Mouse (Mus musculus): ENCODE results near the gene Tcf7.

Tcf7 gene

GRCm38 (mm10) chr11:52264871-52265270 is 17.9 kb downstream of the Tcf7 start:
- DNase-seq = no peak

- no peak for DNase-seq
Observed at GRCm38 (mm10) chr11:52262338-52262737, 20.5 kb downstream of the Tcf7 start.

- DNase-seq = peak; percentile 38
Observed at GRCm38 (mm10) chr11:52261937-52262336, 20.9 kb downstream of the Tcf7 start.

GRCm38 (mm10) chr11:52260878-52261277 is 21.9 kb downstream of the Tcf7 start:
- no peak for DNase-seq

- DNase-seq = no peak
Observed at GRCm38 (mm10) chr11:52258711-52259110, 24.1 kb downstream of the Tcf7 start.

- DNase-seq = no peak
Observed at GRCm38 (mm10) chr11:52257376-52257775, 25.4 kb downstream of the Tcf7 start.

GRCm38 (mm10) chr11:52255077-52255476 is 27.7 kb downstream of the Tcf7 start:
- no peak for DNase-seq

- peak; percentile 86 for DNase-seq
Observed at GRCm38 (mm10) chr11:52253674-52254375, 29.0 kb downstream of the Tcf7 start.

GRCm38 (mm10) chr11:52252692-52253091 is 30.1 kb downstream of the Tcf7 start:
- no peak for DNase-seq

GRCm38 (mm10) chr11:52251770-52252169 is 31.0 kb downstream of the Tcf7 start:
- no peak for DNase-seq

GRCm38 (mm10) chr11:52249452-52249851 is 33.4 kb downstream of the Tcf7 start:
- DNase-seq = peak; percentile 80

- DNase-seq = no peak
Observed at GRCm38 (mm10) chr11:52240898-52241542, 41.8 kb downstream of the Tcf7 start.

- DNase-seq = no peak
Observed at GRCm38 (mm10) chr11:52234509-52234908, 48.3 kb downstream of the Tcf7 start.

GRCm38 (mm10) chr11:52233906-52234305 is 48.9 kb downstream of the Tcf7 start:
- no peak for DNase-seq

GRCm38 (mm10) chr11:52233043-52233653 is 49.7 kb downstream of the Tcf7 start:
- no peak for DNase-seq

- peak; percentile 86 for DNase-seq
Observed at GRCm38 (mm10) chr11:52231606-52232541, 50.9 kb downstream of the Tcf7 start, which contains the start of gene Skp1a. Gene Skp1a (plus strand): TSS chr11:52231995.

GRCm38 (mm10) chr11:52230694-52231093 is 52.1 kb downstream of the Tcf7 start:
- DNase-seq = no peak

GRCm38 (mm10) chr11:52228722-52229448 is 53.9 kb downstream of the Tcf7 start:
- no peak for DNase-seq

GRCm38 (mm10) chr11:52227466-52228226 is 55.2 kb downstream of the Tcf7 start:
- no peak for DNase-seq

- no peak for DNase-seq
Observed at GRCm38 (mm10) chr11:52227053-52227452, 55.8 kb downstream of the Tcf7 start.

GRCm38 (mm10) chr11:52225986-52226599 is 56.7 kb downstream of the Tcf7 start:
- no peak for DNase-seq

Measured in kidney, adult 11 months (tissue).